Mouse (Mus musculus): Measurements from ENCODE around the gene Zfp341.

Gene Zfp341

DNA sequence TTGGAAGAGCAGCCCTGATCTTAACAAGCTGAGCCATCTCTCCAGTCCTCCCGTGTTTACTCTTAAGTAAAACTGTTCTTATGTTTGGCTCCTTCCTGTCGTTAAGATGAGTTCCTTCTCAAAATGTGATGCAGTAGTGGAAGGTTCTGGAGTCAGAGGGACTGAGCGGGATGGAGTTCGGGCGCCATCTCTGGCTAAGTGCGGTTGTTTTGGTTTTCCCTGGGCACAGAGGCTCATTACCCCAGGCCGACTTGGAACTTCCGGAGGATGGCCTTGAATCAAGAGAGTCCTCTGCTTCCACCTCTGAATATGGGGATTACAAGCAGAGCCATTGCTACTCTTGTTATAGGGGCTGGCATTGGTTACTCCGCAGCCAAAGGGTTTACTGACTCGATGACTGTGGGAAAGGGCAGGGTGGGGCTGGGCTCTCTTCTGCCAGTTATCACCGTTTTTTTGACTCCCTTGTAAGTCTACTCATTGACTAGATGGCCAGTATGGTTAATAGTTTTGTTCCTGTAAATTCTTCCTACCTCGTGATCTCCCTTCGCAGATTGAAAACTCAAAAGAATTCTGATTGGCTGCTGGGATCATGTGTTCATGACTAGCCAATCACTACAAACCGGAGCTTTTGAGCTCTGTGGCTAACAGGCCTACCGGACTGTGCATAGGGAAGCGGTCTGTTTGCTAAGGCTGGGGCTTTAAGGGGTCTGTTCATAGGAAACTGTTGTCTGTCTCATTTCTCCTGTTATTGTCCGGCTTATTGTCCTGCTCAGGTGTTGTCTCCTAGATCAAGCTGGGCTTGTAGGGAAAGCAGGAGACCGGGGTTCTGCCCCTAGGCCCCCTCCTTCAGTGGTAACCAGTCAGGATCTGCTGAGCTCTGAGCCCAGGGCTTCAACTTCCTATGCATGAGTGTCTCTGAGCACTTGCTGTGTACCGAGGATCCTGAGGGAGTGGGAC is 63.8 kb downstream of the Zfp341 start:
- DNase-seq (ENCODE audit: low read depth), result no peak

DNA sequence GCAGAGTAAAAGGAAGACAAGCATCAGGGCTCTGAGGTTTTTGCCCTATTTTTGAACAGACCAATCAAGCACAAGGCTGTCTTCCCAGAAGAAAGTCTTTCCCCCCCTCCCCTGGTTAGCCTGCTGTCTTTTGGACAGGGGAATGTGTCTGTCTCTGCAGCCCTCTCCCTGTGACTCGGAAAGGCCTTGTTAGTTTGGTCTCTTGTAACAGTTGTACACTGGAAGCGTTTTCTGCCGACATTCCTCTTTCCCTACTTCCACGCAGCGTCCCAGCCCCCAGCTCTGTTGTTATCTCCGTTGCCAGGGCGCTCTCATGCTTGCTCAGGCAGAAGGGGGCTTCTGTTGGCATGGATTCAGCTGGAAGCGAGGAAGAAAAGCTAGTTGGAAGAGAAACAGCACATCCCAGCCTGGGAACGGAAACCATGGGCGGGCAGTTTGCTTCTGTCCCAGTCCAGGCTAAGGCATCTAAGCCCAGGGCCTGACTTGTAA is 64.6 kb downstream of the Zfp341 start:
- DNase-seq (ENCODE audit: low read depth), result peak; percentile 67

DNA sequence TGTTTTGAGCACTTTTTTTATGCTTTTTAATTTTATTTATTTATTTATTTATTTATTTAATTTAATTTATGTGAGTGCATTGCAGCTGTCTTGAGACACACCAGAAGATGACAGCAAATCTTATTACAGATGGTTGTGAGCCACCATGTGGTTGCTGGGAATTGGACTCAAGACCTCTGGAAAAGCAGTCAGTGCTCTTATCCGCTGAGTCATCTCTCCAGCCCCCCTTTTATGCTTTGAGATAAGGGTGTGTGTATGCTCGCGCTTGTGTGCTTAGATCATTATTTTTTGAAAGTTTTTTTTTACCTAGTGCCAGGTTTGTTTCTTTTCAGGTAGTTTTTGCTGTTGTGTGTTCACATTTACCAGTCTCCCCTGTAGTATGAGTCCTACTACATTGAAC is 65.9 kb downstream of the Zfp341 start:
- DNase-seq (ENCODE audit: low read depth), result no peak

DNA sequence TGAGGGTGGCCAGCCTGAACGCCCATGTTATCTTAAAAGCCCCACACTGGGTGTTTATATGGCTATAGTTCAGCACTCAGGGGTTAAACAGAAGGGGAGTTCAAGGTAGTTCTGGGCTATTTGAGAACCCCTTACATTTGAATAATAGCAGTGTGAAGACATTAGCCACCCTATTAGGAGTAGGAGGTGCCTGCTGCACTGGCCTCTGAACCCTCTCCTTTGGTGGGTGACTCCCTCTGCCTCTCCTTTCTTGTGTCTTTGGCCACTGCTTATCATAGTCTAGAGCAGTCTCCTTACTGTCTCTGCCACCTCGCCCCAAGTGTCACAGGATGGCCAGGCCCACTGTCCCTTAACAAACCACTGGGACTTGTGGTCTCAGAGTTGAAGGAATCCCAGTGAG is 67.2 kb downstream of the Zfp341 start:
- no peak for DNase-seq (ENCODE audit: low read depth)

DNA sequence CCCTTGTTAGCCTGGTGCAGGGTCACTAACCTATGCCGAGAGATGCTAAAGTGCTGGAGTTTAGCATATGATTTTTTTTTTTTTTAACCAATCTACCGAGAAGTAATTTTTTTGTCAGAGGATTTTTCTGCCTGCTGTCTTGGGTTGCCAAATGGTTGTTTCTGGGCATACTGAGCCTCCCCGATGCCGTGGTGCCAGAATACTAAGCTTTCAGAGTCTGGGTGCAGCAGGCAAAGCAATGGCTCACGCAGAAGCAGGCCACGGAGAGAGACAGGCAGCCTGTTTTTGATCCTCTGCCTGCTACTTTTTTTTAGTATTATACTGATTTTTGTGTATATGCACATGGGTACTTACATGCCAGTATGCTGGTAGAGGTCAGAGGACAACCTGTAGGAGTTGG is 67.8 kb downstream of the Zfp341 start:
- DNase-seq (ENCODE audit: low read depth), result no peak

DNA sequence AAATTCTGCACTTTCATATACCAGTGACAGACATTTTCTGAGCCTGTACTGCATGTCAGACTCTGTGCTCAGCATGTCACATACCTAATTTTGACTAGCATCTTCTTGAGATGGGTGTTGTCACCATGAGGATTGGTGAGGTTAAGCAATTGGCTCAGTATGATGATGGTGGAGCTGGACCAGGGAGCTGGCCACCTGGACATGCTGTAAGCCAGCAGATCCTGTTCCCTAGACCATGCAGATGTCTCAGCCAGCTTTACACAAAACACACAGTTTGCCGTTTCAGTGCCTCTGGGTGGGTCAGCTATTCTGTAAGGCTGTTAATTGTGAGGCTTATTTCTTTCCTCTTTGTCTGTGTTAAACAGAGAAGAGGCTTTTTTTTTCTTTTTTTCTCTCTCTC is 69.6 kb downstream of the Zfp341 start:
- no peak for DNase-seq (ENCODE audit: low read depth)

DNA sequence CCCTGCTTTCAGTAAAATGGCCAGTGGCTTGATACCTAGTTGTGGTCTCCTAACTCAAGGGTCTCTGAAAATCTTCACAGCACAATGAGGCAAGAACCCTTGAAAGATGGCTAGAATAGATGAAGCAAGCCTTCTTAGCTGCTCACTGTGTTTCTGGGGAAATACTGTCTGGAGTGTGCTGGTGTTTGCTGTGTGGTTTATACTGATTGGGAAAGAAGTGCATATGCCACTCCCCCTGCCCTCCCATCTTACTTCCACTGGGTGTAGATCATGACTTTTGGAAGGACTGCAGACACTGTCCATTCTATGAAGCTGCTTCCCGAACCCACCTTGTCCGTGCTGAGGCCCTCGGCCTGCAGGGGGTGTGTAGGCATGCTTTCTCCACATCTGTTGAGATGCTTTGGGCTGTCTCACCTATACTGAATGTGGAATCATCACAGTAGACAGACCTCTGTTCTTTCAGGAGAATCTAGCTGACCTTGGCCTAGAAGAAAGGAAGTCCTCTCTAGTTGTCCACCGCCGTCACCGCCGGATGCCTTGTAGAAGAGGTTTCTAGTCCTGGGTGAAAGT is 71.9 kb downstream of the Zfp341 start:
- no peak for DNase-seq (ENCODE audit: low read depth)

DNA sequence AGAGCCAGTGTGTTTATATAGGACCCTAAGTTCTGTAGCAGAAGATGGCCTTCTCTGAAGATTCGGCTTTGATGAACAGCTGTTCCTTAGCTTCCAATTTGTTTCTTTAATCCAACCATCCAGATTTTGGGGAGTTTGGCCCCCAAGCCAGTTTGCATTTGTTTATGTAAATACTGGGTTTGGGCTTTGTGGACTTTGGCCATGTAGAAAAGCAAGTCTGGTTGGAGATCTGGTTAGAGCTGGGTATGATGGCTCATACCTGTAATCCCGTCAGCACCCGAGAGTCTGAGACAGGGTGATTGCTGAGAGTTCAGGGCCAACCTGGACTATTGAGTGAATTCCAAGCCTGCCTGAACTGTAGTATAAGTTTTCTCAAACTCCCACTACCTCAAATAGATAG is 72.7 kb downstream of the Zfp341 start:
- DNase-seq (ENCODE audit: low read depth), result no peak

DNA sequence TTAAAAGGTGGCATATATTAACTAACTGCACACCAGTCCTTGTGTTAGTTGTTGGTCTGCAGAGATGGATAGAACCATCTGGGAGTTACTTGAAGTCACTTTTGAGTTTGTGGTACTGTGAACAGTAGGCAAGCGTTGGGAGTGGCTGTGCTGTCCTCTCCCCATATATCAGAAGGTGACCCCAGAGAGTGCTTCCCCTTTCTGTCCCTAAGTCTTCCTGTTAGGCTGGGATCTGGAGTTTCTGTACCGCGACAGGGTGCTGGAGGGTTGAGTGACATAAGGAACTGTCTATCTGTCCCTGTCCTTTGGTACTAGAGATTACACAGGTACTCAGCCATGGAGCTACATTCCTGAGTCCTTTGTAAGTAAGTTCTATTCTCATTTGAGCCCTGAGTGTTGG is 73.7 kb downstream of the Zfp341 start:
- DNase-seq (ENCODE audit: low read depth), result no peak

DNA sequence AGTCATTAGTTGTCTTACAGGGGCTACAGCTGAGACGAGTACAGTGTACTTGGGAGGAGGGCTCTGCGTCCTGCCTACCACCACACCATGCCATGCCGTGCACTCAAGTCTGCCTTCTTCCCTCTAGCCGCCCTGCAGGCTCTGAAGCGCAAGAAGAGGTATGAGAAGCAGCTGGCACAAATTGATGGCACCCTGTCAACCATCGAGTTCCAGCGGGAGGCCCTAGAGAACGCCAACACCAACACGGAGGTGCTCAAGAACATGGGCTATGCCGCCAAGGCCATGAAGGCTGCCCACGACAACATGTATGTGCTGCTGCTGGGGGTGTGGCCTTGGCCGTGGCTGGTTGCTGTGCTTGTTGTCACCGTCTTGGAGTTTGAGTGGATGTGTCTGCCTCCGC is 76.3 kb downstream of the Zfp341 start:
- no peak for DNase-seq (ENCODE audit: low read depth)

DNA sequence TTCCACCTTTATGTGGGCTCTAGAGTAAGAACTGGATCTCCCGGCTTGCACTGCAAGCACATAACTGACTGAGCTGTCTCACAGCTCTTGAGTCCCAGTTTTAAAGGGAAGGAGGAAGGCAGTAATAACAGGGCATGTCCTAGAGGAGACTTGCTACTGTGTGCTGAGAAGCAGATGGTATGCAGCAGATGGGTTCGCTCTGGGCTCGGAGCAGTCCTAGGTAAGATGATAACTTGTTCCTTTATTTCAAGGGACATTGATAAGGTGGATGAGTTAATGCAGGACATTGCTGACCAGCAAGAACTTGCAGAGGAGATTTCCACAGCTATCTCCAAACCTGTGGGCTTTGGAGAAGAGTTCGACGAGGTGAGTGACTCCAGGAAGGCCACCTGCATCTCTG is 77.9 kb downstream of the Zfp341 start:
- no peak for DNase-seq (ENCODE audit: low read depth)

DNA sequence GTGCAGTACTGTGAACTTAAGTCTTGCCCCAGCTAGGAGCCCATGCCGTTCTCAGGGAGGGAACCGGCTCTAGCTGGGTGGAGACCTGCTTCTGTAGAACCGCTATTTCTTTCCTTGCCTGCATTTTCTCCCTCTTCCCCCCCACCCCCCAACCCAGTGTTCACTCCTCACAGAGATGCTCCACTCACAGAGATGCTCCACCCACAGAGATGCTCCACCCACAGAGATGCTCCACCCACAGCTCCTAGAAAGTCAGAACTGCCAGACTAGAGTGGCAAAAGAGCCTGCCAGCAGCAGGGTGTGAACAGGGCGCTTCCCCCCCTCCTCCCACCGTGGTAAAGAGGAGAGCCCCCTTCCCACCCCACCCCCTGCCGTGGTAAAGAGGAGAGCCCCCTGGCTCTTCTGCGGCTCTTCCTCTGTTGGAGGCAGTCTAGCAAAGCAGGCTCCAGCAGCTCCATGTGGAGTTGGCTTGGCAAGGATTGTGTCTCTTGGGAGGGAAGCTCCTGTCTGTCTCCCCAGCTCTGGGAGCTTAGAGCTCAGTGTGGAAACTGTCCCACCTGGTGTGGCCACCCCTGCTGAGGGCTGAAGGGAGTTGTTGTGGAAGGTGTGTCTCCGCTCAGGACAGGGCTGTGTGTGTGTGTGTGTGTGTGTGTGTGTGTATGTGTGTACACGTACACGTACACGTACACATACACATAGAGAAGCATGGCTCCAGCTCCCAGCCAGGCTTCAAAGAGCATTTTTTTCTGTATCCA is 80.3 kb downstream of the Zfp341 start:
- DNase-seq (ENCODE audit: low read depth), result no peak

DNA sequence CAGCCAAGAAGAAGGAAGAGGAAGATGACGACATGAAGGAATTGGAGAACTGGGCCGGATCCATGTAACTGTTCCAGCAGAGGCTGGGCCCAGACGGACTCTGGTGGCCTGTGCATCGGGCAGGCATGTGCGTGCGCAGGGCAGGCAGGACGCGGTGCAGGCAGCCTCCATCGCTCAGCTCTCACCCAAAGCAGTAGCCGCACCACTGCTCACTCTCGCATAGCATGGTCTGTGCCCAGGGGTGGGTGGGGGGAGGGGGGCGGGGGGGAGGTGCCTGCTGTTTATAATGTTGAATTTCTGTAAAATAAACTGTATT is 80.8 kb downstream of the Zfp341 start:
- no peak for DNase-seq (ENCODE audit: low read depth)

DNA sequence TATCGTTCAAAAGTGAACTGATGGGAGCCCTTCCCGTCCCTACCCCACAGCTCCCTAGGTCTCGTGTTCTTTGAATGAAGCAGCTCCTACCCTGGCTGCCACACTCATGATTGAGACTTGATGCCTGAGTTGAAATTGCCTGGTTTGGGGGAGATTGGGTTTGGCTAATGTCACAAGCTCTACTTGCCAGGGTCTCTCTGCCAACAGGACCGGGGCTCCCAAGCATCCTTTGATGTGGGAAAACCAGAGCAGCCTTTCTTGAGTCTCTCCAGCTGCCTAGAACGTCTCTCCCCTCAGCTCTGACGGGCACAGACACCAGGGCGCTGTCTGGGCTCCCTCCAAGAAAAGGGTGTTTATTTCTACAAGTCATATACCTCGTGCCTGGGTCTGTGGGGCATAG is 82.6 kb downstream of the Zfp341 start:
- no peak for DNase-seq (ENCODE audit: low read depth)

All from fibroblast of lung, adult 2 months (primary cell).